Mouse (Mus musculus): ENCODE measurements around the gene Chil1. TPM values are rescaled to one million over a fixed set of nuclear protein-coding genes. Genes with fewer than 3 reads are reported as not detected.

Gene Chil1
- total RNA-seq, 2 experiments from 2014 or later, result 0.64 to 1.8 TPM

GRCm38 (mm10) chr1:134168567-134168966 is 13.4 kb upstream of the Chil1 start:
- intact Hi-C loops (cut with DNase I), result no loop called here
- DNase-seq, result no peak

- intact Hi-C loops (cut with DNase I), result no loop called here
Measured at GRCm38 (mm10) chr1:134168985-134169697, 12.8 kb upstream of the Chil1 start.

GRCm38 (mm10) chr1:134173081-134173480 is 8.9 kb upstream of the Chil1 start:
- no peak for DNase-seq
- intact Hi-C loops (cut with DNase I), result no loop called here

More at GRCm38 (mm10) chr1:134168985-134169697, 12.8 kb upstream of the Chil1 start:
- DNase-seq, result no peak

GRCm38 (mm10) chr1:134177976-134178375 is 4.0 kb upstream of the Chil1 start:
- intact Hi-C loops (cut with DNase I), result no loop called here
- DNase-seq, result no peak

- intact Hi-C loops (cut with DNase I), result no loop called here
- no peak for DNase-seq
Measured at GRCm38 (mm10) chr1:134184089-134184488, 2.1 kb downstream of the Chil1 start.

- intact Hi-C loops (cut with DNase I), result no loop called here
- DNase-seq, result no peak
Measured at GRCm38 (mm10) chr1:134188217-134188616, 6.2 kb downstream of the Chil1 start.

GRCm38 (mm10) chr1:134188989-134189729 is 7.2 kb downstream of the Chil1 start:
- no peak for DNase-seq
- intact Hi-C loops (cut with DNase I), result no loop called here

- intact Hi-C loops (cut with DNase I), result no loop called here
- DNase-seq, result no peak
Measured at GRCm38 (mm10) chr1:134191192-134191591, 9.2 kb downstream of the Chil1 start.

- DNase-seq, result no peak
- intact Hi-C loops (cut with DNase I), result no loop called here
Measured at GRCm38 (mm10) chr1:134192024-134192423, 10.0 kb downstream of the Chil1 start.

GRCm38 (mm10) chr1:134193126-134193525 is 11.2 kb downstream of the Chil1 start, which contains the start of gene Mybph:
Mybph (plus strand) TSS chr1:134193448.
- DNase-seq, result peak in 1 of 2 experiments; percentile 57

GRCm38 (mm10) chr1:134193674-134194197 is 11.8 kb downstream of the Chil1 start:
- no peak for DNase-seq
- intact Hi-C loops (cut with DNase I), result no loop called here

More at GRCm38 (mm10) chr1:134193126-134193525, 11.2 kb downstream of the Chil1 start, which contains the start of gene Mybph:
- intact Hi-C loops (cut with DNase I), result no loop called here

- intact Hi-C loops (cut with DNase I), result no loop called here
- DNase-seq, result no peak
Measured at GRCm38 (mm10) chr1:134194298-134195022, 12.5 kb downstream of the Chil1 start.

GRCm38 (mm10) chr1:134195117-134195516 is 13.1 kb downstream of the Chil1 start:
- intact Hi-C loops (cut with DNase I), result no loop called here
- no peak for DNase-seq

- DNase-seq, result no peak
- intact Hi-C loops (cut with DNase I), result no loop called here
Measured at GRCm38 (mm10) chr1:134195571-134195970, 13.6 kb downstream of the Chil1 start.

- DNase-seq, result peak; percentile 54 to 67
- intact Hi-C loops (cut with DNase I), result no loop called here
Measured at GRCm38 (mm10) chr1:134195979-134196378, 14.0 kb downstream of the Chil1 start.

GRCm38 (mm10) chr1:134196386-134196785 is 14.4 kb downstream of the Chil1 start:
- DNase-seq, result peak; percentile 71
- intact Hi-C loops (cut with DNase I), result no loop called here

- intact Hi-C loops (cut with DNase I), result no loop called here
- no peak for DNase-seq
Measured at GRCm38 (mm10) chr1:134197325-134197982, 15.5 kb downstream of the Chil1 start.

- DNase-seq, result no peak
- intact Hi-C loops (cut with DNase I), result no loop called here
Measured at GRCm38 (mm10) chr1:134198197-134198995, 16.4 kb downstream of the Chil1 start.

- intact Hi-C loops (cut with DNase I), result no loop called here
- no peak for DNase-seq
Measured at GRCm38 (mm10) chr1:134200481-134200880, 18.5 kb downstream of the Chil1 start.

All from gastrocnemius, postnatal 36 days (tissue).